Comparison of ENCODE assay signal across 10 mouse cellular contexts in the genomic region with DNA sequence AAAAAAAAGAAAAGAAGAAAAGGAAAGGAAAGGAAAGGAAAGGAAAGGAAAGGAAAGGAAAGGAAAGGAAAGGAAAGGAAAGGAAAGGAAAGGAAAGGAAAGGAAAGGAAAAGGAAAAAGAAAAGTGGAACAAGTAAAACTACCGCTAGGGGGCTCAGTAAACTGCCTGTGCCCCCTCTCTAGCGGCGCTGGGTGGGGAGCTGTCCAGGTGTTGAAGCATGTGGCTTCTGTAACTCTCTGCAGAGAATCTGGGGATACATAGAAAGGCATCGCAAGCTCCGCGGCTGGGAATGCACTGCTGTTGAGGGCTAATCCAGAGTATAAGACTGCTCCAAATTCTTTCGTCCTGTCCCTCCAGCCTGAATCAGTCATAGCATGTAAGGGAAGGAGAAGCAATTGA.
DNase-seq lines count a peak whose midpoint lies in the region; ATAC-seq and TF ChIP-seq lines count a peak whose summit lies in the region.
"Had no signal": no experiment of that assay in that cellular context is flagged by ENCODE, and none has a peak within 500 bp of the region (broad histone marks: within the 10 kb centered on the region; RNA-seq: fewer than 3 reads in every experiment).

No protein-coding gene starts in this region.

- no peak overlapping the region for H3K9ac ChIP-seq in kidney, embryonic 16.5 days (replicated peaks; ENCODE audit: low read length)
- no peak overlapping the region for H3K9ac ChIP-seq in lung, postnatal 0 days (replicated peaks; ENCODE audit: low read depth)

- no peak for ATAC-seq in kidney, embryonic 16.5 days (ENCODE audit: low FRiP score, low TSS enrichment)
- ATAC-seq in lung, postnatal 0 days: no peak

- WGBS in kidney, embryonic 16.5 days: 26% methylated on average over 7 of the region's 7 CpGs
- 24% methylated on average over 7 of the region's 7 CpGs for WGBS in lung, postnatal 0 days

- no peak overlapping the region for H3K4me2 ChIP-seq in kidney, embryonic 16.5 days (replicated peaks; ENCODE audit: low read depth, low read length)
- H3K4me2 ChIP-seq in lung, postnatal 0 days (replicated peaks; ENCODE audit: low read depth, low read length): no peak overlapping the region

- TF ChIP-seq CTCF in lung, postnatal 0 days (IDR thresholded peaks at IDR 0.05): no peak

- H3K4me1 ChIP-seq in kidney, embryonic 16.5 days (ENCODE audit: insufficient read depth, low read length): no peaks in the 10 kb centered on the region
- H3K4me1 ChIP-seq in lung, postnatal 0 days (ENCODE audit: insufficient read depth, low read depth, low read length): no peaks in the 10 kb centered on the region
- H3K4me1 ChIP-seq: heart, embryonic 10.5 days had no signal

- DNase-seq in kidney, postnatal 10 days: peak; percentile 8
- DNase-seq in ES-CJ7 (ENCODE audit: low read depth, low spot score): peak; percentile 73
- DNase-seq in Muller cell, postnatal 12 days (ENCODE audit: inconsistent ontology term): peak; percentile 25
- peak; percentile 24 for DNase-seq in forelimb bud, embryonic 11.5 days (ENCODE audit: low read depth, low spot score)
- no peak for DNase-seq in right cerebral cortex, adult 2 months (ENCODE audit: low spot score in 2 of 2)
- no peak for DNase-seq in lung, postnatal 0 days (ENCODE audit: low spot score)
- no peak for DNase-seq in lung, adult 18-20 months
- DNase-seq: kidney, adult 2 months had no signal

- no peak overlapping the region for H3K4me3 ChIP-seq in kidney, embryonic 16.5 days (ENCODE audit: low read length)
- H3K4me3 ChIP-seq in lung, postnatal 0 days (ENCODE audit: low read depth, low read length): no peak overlapping the region
- H3K4me3 ChIP-seq: heart, embryonic 10.5 days had no signal

- no peaks in the 10 kb centered on the region for H3K36me3 ChIP-seq in kidney, embryonic 16.5 days (ENCODE audit: insufficient read depth, low read length)
- H3K36me3 ChIP-seq in lung, postnatal 0 days (ENCODE audit: insufficient read depth, low read length): no peaks in the 10 kb centered on the region
- H3K36me3 ChIP-seq: heart, embryonic 10.5 days had no signal

- no peak for TF ChIP-seq EP300 in lung, postnatal 0 days (IDR thresholded peaks at IDR 0.05)

- no peaks in the 10 kb centered on the region for H3K27me3 ChIP-seq in kidney, embryonic 16.5 days (ENCODE audit: insufficient read depth, low read length)
- H3K27me3 ChIP-seq in lung, postnatal 0 days (replicated peaks; ENCODE audit: insufficient read depth, low read length): no peaks in the 10 kb centered on the region

- H3K9me3 ChIP-seq in kidney, embryonic 16.5 days (ENCODE audit: low read length): no peaks in the 10 kb centered on the region
- H3K9me3 ChIP-seq in lung, postnatal 0 days (ENCODE audit: low read length): no peaks in the 10 kb centered on the region
- H3K9me3 ChIP-seq: heart, embryonic 10.5 days had no signal

- no peak overlapping the region for H3K27ac ChIP-seq in kidney, embryonic 16.5 days (ENCODE audit: low read length)
- H3K27ac ChIP-seq in lung, postnatal 0 days (ENCODE audit: low read length): no peak overlapping the region
- H3K27ac ChIP-seq: heart, embryonic 10.5 days had no signal

Comparison
In these comparisons a context has a peak if more than half of its experiments do, and no peak if none do; other contexts are left out.
1. DNase-seq: peak in kidney, postnatal 10 days (single experiment), ES-CJ7 (single experiment), Muller cell, postnatal 12 days (single experiment) and forelimb bud, embryonic 11.5 days (single experiment); none in right cerebral cortex, adult 2 months (0 of 2), lung, postnatal 0 days (single experiment) and lung, adult 18-20 months (0 of 2).